Mouse (Mus musculus) cerebellum, adult 9-11 months (tissue): ENCODE results near the gene Prph.

Experiments used
- DNase-seq: peaks from one replicate; pipeline ENCODE4 v3.0.0; 2022

The Prph gene

DNA sequence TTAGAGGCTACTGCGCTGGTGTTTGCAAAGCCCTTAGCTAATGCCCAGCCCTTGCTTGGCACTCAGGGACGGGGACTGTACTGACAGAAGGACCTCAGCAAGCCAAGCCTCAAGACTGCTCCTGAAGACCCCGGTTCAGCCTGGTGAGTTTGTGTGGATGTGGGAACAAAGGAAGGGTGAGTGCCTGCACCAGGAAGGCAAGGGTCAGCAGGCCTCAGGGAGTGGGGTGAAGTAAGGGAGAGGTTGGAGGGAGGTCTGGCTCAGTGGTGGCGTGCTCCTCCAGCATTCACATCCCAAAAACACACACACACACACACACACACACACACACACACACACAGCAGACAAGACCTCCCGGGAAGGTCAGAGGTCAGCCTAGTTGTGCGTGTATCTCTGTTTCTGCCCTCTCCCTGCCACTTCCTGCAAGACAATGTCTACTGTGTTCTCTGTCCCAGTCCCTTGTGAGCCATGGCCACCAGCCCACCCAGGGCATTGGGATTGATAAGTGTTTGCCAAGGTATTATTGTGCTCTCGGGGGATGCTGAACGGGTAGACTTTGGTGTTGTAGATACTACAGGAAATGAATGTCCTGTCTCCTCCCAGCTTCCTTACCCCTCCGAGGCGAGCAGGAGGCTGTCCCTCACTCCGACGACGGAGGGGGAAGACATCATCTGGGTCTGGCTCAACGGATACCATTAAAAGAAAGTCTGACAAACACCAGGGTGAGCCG, 23.4 kb downstream of the Prph start:
- no peak for DNase-seq

DNA sequence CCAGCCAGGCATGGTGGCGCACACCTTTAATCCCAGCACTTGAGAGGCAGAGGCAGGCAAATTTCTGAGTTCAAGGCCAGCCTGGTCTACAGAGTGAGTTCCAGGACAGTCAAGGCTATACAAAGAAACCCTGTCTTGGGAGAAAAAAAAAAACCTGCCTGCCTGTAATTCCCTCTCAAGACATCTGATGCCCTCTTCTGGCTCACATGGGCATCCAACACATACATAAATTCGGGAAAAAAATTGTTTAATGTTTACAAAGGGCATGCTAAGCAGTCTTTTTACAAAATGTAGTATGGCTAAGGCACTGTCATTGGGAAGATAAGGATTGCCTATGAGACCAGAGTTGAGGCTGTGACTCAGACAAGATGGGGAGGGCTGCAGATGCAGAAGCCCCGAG, 24.8 kb downstream of the Prph start:
- DNase-seq: no peak

DNA sequence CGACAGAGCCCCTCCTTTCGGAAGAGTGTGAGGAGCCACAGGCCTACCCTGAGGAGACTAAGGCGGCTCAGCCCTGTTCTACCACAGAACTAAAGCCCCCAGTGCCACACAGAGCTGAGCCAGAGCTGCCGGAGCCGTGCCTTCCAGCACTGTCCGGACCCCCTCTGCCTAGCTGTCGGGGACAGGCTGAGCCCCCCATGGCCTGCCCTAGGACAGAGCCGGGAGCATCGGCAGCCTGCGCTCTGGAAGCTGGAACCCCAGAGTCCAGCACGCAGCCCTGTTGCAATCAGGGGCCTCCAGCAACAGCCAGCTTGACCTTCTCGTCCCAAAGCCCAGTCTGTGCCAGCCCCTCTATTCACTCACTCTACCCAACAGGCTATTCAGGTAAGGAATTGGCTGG, 27.3 kb downstream of the Prph start:
- DNase-seq: no peak

DNA sequence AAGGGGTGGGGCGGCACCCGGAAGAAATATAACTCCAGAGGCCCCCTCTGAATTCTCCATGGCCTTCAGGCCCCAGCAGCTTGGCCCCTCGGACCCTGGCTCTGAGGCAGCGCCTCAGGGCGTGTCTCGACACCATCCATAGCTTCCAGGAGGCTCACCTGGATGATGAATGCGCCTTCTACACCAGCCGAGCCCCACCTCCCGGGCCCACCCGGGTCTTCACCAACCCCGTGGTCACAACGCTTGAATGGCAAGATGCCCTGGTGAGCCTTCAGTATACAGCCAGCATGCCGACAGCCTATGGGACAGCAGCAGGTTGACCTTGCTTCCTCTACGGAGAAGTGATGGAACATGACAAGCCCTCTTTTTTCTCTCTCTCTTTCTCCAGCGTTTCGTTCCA, 27.9 kb downstream of the Prph start:
- DNase-seq: no peak

DNA sequence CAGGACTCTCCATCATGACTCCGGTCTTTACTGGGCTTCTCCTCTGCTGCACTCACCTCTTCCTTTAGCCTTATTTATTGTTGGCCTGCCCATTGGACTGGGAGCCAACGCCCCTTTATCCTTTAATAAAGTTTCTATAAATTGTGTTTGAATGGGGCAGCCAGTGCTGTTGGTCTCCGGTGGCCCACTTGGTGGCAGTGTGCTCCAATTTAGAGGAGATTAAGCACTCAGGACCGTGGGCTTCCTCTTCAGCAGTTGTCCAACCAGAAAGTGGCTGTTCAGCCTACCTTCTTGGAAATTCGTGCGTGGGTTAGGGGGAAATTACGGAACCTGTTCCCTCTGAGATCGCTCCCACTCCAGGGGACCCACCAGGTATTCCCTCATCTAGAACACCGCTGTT, 28.3 kb downstream of the Prph start:
- no peak for DNase-seq

DNA sequence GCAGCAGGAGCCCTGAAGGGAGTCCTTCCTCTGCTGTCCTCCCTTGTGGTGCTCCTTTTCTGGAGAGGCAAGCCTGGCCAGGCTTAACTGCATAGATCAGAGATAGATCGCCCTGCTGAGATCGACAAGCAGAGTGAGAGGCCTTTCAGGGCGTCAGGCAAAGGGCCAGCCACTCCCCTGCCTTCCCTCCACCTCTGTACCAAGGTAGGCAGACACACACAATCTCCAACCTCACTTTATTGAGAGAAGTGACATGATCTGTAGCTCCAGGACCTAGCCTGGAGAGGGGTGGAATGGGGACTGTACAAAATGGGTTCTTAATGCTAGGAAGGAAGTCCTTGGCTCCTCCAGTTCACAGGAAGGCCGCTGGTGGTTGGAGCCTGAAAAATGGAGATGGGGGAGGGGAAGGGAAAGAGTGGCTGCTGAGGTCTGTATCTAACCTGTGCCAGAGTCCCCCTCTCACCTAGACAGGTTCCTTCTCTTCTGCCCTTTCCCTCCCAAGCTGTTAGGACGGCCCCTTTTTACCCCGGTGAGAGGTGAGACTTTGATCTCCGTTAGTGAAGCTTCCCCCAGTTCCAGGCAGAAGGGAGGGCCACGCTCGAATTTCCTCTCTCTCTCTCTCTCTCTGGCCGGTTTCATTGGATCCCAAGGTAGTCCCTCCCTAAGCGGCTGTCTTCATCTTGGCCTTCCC, 29.0 kb downstream of the Prph start:
- no peak for DNase-seq

DNA sequence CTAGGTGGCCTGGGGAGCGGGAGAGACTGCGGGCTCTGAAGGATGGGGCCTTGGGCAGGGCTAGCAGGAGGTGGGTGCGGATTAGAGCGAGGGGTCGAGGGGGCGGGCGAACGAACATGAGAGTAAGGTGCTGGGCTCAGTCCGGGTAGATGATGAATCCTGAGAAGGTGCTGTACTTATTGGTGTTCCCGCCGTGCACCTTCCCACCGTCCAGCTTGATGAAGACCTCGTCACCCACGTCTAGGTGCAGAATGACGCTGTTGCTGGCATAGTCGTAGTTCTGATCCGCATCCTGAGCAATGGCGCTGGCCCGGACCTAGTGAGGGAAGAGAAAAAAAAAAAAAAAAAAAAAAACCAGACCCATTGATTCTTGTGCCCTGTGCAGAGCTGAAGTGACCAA, 29.6 kb downstream of the Prph start:
- no peak for DNase-seq

DNA sequence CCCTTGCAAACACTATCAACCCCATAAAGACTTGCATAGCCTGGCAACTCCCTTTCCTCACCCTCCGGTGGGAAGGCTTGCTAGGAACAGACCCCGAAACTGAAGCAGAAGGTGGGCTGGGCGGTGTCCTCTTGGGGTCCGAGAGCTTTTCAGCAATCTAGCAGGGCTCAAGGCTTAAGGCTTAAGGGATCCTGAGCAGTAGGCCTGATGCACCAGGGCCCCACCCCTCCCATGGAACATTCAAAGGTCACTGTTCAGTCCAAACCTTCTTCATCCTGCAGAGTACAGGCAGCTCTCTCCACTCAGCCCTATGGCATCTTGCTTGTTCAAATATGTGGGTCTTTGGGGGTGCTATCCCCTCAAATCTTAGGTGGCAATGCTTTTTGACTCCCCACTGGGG, 31.0 kb downstream of the Prph start:
- DNase-seq: no peak

DNA sequence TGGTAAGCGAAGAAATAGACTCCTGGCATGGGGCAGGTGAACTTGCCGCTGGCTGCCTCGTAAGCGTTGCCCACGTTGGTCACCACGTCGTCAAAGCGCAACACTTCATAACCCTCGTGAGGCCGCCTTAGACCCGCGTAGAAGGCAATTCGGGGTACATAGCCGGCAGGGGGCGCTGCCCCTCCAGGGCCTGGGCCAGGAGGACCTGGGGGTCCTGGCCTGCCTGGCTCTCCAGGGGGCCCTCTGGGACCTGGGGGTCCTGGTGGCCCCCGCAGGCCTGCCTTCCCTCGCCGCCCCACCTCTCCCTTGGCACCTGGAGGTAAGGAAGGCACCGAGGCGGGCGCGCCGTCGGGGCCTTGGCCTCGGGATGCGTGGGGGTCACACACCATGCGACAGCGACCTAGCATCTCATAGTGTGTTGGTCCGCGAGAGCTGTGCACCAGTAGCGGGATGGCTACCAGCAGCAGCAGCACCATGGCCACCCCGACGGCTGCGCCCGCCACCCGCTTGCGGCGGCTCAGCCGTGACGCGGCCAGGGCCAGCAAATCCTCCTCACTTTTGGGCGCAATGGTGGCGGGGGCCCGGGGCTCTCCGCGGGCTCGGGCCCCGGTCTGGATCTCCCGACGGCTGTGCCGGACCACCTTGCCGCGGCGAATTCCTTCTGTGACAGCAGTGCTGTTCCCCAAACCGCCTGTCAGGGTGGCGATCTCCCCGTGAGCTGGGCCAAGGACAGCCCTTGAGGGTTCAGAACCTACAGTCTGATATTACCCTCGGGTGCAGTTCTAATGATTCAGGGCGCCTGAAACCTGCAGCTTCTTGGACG, 32.5 kb downstream of the Prph start, which contains the start of gene C1ql4:
C1ql4 (minus strand) TSS at position 565 of the 823 bp plus-strand sequence.
- DNase-seq: no peak

DNA sequence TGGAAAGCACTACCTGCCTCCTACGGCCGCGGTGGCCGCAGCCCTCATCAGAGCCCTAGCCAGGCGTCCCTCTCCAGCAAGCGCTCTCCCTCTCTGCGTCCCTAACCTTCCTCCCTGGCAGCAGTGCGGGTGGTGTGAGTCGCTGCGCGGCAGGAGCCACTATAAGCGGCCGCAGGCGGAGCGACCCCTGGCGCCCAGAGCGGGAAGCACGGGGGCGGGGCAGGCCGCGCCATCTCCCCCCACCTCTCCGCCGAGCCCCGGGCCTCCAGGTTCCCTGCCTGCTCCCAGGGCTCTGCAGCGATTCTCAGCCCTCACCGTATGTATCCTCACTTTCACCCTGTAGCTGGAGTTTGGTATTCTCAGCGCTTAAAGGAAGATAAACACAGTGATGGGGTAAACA, 33.3 kb downstream of the Prph start:
- DNase-seq: peak; percentile 59

DNA sequence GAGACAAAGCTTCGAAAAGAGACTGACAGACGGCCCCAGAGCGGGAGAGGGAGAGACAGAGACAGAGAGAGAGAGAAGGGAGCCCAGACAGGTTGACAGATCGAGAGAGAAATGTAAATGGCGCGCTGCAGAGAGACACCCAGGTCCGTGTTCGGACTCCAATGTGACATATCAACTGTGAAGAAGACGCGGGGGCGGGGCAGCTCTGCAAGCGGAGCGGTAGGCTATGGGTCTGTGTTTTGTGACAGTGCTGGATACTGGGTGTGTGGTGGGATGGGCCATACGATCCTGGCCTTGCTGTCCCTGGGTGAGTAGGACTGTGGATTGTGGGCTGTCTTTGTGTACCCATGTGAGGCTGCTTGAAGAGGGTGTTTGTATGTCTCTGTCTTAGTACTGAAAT, 34.1 kb downstream of the Prph start:
- DNase-seq: no peak

DNA sequence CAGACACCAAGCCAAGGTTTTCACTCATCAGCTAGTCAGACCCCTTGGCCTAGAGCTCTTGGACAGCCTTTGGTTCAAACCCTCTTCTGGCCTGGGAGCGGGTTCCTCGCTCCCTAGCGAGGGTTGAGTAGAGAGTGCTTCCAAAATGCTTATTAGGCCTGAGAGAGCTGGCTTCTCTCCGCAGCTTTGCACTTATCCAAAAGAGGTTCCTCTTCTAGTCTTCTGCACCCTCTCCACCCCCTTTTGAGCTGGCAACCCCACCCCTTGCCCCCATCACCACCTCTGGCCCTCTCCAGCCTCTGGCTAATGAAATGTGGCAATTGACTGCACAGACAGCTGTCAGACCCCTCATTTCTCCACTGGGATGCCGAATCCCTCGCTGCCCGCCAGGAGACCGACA, 37.9 kb downstream of the Prph start, which contains the start of gene Dnajc22:
Dnajc22 (plus strand) TSS at position 301 of the 400 bp plus-strand sequence.
- DNase-seq: no peak

DNA sequence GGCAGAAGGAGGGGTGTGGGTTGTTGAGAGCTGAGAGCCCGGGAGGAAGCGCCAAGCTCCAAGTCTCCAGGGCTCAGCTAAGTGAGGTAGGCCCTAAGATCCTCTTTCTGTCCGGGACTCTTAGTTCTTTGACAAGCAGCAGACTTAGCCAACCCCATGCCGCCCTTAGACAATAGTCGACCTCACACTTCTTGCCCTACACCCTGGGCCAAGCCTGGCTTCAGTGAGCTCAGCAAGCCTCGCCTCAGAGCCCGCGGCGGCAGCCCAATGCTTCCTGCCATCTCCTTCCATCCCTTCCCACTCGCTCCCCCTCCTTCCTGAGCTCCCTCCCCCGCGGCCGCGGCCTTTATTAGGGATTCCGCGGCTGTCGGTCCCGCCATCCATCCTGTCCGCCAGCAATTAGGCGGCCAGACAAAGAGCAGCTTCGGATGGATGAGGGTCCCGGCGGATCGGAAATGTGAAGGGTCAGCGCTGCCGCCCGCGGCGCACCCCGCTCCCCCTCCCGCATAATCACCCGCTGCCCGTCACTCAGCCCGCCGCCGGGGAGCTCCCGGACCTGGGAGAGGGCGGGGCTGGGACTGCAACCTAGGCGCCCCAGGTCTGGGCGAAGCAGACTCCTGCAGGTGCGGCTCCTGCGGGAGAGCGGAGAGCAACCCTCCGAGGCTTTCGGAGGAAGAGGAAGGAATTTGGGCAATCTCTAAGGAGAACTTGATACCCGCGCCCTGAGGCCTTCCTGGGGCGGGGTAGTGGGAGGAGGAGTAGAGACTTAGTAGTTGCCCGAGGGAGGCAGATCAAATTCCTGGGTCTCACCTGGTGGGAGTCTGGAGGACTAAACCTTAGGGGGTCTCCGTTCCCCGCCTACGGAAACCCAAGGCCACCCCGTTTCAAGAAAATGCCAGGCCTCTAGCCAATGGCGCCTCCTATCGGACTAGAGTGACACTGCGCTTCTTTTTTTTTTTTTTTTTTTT, 38.6 kb downstream of the Prph start:
- DNase-seq: peak; percentile 56

DNA sequence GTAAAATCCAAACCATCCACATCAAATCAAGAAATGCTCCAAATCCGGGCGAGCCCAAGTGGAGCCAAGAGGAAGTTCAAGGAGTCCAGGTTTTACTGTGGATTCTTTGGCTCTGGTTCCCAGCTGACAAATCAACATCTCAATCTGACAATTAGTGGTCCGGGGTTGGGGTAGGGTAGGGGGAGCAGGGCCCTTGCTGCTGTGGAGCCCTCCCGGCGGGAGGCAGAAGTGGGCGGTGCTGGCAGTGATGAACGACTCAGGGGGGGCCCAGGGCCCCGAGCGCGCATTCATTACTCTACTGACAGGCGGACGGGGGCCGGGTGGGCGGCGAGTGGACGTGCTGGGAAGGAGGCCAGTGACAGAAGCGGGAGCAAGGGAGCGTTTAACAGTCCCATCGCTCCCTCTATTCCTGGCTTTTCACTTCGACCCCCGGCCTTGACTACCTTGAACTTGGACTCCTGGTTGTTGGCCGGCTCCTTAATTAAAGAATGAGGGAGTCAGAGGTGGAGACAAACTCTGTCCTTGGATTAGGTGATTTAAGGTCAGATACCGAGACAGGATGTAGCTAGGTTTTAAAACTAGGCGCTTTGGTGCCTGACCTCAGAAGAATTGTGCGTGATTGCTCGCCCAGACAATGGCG, 39.8 kb downstream of the Prph start:
- no peak for DNase-seq

DNA sequence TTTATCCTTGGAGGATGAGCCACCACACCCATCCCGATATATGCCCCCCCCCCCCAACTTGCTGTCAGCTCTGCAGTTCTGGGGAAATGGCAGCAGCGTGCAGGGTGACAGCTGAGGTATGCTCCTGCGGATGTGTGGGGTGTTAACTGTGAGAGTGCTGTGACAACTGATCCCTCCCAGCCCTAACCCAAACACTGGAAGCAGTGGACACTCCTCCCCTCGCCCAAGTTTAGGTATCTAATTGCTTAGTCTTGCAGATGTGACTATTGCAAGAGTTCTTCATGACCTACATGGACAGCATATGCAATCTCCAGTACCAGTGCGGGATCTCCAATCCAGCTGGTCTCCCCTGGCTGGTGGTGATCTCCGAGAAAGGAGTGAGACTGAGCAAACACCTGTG, 40.4 kb downstream of the Prph start:
- DNase-seq: no peak

DNA sequence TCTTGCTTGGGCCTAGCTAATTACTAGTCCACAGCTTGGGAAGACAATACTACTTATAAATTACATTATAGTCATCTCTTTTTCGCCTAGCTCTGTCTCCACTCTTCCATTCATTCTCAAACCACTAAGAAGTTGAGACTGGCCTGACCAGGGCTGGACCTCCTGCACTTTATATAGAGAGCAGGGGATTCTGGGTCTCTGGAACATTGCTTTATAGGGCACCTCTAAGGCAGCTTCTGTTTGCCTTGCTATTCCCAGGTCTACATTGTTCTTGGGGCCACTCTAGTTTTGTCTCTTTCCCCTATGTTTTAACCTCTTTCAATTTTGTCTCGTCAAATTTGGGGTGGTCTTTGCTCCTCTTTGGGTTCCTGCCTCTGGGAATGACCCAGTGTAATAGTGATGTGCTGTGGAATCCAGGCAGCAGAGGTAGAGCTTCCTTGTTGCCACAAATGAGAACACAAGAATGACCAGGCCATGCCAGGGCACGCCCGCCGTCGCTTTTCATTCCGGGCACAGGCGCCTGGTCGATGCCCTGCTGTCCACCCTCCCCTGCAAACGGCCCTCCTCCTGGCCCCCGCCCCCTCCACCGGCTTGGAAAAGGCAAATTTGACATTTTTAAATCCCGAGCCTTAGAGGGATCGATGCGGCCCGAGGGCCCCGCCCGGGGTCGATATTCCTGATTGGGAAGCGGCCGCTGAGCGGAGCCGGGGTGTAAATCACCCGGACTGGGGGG, 41.3 kb downstream of the Prph start:
- no peak for DNase-seq

DNA sequence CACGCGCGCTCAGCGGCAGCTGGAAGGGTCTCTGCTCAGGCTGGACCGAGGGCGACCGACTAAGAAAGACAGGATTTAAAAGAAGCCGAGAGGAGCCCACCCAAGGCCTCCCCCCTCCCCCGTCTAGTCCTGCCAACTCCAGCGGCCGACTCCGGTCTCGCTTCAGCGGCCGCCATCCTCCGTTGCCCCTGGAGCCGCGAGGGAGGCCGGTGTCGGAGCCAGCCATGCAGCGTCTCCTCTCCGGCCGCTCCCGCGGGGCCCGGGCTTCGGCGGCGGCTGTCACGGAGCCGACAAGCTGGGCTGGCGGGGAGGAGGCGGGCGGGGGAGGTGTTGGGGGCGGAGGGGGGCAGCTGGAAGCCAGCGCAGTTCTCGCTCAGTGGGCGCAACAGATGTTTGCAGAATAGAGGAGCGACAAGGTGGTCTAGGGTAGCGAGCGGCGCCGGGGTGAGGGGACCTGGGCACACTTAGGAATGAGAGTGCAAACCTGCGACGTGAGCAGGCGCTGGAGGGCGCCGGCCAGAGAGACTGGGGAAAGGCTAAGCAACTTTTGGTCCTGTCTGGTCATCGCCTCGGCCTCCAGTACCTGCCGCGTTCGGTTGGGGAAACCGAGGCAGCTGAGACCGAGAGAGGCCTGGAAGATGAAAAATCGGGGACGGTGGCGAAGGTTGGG, 42.0 kb downstream of the Prph start:
- DNase-seq: no peak

DNA sequence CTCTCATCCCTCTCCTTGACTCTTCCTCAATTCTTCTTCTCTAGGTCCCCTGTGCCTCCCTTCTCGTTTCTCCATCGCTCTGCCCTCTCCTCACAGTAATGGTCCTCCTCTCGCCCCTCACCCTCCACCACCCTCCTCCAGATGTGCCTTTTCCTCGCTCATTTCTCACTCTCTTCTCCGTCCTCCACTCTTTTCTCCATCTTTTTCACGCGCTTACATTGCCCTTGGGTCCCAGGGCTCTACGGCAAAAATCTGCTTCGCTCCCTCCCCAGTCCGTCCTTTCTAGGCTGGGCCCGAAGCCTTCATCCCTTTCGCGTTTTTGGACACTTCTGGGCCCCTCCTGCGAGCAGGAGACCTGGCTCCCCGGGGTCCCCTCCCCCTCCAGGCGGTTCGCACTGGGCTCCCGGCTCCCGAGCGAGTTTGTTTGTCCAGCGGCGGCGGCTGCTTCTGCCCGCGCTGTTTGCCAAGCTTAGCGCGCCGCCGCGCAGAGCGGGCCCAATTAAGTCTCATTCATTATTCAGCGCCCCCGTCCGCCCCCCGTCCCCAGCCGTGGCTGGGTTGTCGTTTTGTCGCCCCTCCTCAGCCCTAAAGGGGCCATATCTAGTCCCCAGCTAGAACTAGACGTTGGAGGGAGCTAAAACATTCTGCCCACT, 43.0 kb downstream of the Prph start:
- no peak for DNase-seq

DNA sequence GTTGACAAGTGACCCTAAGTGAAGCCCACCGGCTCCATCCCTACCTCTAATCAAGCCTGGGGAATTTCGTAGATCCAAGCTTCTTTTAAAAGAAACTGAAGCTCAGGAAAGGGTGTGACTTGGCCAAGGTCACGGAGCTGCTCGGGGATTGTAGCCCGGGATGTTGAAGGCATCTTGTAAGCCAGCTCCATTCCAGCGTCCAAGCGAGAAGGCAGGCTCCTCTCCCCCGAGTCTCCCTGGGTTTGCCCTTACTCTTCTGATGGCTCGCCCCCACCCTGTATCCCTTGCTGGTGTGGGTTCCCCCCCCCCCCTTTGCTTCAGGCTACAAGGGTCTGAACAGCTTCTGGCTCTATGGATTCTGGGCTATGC, 43.5 kb downstream of the Prph start:
- no peak for DNase-seq

DNA sequence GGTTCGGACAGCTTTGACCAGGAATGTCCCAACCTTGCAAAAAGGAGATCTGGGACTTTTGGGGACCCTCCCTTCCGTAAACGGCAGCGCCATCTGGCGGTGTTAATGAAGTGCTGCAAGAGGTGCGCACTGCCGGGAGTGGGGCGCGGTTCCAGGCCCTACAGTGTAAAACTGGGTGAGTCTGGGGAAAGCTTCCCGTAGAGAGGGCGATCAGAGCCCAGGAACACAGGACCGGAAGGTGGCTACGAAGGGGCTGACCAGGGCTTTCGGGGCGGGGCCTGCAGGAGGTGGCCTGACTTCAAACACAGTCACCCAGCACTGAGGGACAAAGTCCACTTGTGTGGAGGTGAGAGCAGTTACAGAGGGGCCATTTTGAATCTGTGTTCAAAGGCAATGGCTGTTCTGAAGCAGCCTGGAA, 44.2 kb downstream of the Prph start:
- no peak for DNase-seq
